Mouse (Mus musculus): ENCODE data around the gene Hmgcs2.
A peak's percentile ranks its signal among the peaks of the same experiment; 100 is the strongest.

Gene Hmgcs2

DNA sequence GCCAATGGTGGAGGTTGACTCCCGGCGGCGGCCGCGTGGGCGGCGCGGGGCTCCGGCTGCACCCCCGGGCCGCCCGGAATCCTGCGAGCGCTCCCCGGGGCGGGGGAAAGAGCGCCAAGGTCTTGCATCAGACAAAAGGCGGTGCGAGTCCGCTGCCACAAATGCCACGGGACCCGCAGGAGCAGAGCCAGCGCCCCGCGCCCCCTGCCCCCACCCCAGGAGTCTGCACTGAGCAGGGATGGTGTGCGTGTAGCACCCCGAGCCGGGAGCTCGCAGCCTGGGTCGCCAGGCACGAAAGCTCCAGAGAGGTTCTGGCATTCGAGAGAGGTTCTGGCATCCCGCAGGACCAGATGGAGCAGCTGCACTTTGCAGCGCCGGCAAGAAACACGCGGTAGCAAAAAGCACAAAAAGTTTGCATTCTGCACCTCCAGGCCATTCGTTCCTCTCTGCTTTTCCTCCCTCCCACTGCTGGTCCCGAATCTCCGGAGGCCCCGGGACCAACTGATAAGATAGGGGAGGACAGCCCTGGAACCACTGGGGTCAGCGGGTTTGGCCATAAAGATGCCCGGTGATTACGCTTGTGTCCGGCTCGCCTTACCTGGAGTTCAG lies 59.0 kb downstream of the Hmgcs2 start:
- peak; percentile 42 for DNase-seq

DNA sequence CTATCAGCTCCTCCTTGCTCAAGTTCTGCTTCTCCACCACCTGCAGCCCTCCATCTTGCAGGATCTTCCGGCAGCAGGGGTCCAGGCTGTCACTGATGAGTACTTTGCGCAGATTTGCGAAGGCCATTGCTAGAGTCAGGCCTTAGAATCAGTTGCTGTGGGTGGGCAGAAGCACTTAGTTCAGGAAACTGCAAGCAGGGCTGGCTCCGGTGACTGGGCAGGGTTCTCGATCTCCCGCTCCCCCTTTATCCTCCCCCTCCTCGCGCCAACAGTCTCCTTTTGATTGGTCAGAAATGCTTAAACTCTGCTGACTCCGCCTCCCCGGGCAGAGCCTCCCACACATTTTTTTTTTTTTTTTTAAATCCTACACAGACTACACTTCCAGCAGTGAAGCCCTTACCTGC lies 59.5 kb downstream of the Hmgcs2 start, which contains the start of gene Phgdh:
Phgdh (minus strand) TSS at position 285 of the 404 bp plus-strand sequence.
- DNase-seq: peak; percentile 63

- DNase-seq: no peak
These were observed 60.8 kb downstream of the Hmgcs2 start for GRCm38 (mm10) chr3:98340818-98341594.

- DNase-seq: no peak
These were observed 63.0 kb downstream of the Hmgcs2 start for GRCm38 (mm10) chr3:98343235-98343634.

DNA sequence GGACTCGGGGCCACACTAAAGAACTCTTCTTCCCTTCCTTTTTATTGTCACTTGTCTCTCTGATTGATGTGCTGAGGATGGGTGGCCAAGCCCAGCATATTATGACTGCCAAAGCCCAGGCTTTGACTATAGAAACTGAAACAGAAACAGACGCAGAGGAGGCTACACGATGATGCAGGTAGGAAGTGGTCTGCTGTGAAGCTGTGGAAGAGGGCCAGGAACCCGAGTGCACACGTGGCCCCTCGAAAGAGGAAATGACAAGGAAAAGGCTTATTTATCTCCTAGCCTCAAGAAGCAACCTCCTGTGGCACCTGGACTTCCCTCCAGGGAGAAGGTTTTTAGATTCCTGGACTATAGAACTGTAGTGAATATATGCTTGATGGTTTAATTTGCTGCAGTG lies 67.9 kb downstream of the Hmgcs2 start:
- no peak for DNase-seq

DNA sequence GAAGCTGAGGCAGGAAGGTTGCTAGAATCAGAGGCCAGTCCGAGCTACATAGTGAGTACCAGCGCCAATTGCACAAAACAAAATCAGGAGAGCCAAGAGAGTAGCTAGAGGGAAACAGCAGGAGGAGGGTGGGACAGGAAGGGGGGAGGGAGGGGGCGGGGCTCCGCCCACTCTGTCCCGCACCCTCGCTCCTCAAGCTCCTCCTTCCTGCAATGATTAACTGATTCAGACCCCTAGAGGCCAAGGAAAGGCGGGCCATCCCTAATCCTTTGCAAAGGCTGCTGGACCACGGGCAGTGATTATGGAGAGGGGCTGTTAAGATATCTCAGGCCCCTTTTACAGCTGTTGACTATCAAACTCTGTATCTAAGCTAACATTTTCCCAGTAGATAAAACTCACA lies 68.5 kb downstream of the Hmgcs2 start:
- no peak for DNase-seq

DNA sequence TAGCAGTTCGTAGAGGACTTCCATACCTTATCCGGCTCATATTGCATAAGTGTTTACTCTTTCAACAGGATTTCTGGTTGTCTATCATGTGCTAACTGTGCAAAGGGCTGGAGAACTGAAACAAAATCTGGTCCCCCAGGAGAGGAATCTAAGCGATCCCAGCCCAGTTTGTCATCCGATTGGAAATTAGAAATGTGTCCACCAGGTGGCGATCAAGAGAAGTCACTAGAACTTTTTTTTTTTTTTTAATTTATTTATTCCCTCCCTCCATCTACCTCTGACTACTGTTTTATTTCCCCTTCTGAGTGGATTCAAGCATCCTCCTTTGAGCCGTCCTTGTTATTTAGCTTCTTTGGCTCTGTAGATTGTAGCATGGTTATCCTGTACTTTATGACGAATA lies 73.7 kb downstream of the Hmgcs2 start:
- DNase-seq: peak; percentile 87

DNA sequence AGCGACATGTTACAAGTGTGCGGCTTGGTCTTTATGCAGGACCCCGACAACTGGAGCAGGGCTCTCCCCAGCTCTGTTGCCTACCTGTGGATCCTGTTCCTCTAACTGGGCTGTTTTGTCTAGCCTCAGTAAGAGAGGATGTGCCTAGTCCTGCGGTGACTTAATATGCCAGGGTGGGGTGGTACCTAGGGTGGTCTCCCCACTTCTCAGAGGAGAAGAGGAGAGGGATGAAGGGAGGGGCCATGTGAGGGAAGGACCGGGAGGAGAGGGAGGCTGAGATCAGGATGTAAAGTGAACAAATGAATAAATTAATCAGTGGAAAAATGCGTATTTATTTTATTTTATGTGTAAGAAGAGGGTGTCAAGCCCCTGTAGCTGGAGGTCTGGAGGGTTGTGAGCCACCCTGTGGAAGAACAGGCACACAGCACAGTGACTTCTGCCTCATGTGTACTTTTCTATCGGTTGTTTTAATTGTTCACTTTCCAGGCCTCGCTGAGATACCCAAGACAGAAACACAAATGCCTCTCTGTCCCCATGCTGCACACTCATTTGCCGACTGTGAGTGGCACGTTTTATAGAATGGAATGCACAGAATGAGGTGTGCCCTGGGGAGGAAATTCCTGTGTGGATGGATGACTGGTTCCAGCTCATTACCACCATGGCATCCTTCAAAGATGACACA lies 75.2 kb downstream of the Hmgcs2 start:
- no peak for DNase-seq

DNA sequence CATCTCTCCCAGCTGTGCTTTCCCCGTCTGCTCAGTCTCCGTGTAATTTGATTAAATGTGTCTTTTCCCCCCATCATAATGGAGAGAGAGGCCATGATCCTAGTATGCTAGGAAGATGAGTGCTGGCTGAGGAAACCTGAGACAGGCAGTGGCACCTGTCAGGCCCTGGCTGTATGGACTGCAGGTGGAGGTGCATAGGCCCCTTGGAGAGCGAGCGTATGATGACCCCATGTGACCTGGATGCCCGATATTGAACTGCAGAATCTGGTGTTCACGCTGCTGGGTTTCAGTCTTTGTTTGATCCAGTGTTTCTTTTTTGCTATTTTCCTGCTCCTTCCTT lies 75.8 kb downstream of the Hmgcs2 start:
- no peak for DNase-seq

DNA sequence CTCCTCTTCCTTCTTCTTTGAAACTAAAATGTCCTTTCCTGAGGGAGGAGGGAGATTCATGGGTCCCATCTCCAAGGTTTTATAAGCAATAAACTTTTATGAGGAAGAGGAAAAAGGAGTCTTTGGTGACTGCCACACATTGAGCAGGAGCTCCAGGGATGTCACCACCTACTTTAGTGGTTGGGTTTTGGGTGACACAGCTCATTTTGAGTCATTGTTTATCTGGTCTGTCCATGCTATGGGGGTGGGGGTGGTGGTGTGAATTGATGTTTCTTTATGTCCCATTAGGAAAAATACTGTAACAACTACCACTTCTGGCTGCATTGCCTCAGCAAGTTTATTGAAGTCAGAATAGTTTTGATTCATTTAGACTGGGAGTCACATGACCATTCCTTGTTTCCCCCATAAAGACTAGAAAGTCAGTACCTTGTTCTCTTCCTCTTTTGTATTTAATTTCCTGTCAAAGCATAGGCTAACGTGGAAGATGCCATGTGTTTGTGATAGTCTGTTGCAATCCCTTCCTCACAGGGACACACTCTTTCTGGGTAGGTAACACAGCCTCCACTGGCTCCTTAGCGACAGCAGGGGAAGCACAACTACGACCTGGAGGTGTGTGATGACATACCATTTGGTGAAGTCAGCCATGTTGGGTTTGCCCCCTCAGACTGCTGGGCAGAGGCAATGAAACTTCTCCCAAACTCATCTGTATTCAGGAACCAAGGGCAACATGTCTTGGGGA lies 76.6 kb downstream of the Hmgcs2 start:
- DNase-seq: no peak
